Mouse (Mus musculus) frontal cortex, postnatal 36 days (tissue): ENCODE measurements at regions not wholly inside any gene's neighbourhood (a gene's known extent, or its start where the extent isn't known, plus 50 kb on each side); places are given as distances from the start of the nearest gene placed in this dataset.
A peak's percentile ranks its signal among the peaks of the same experiment; 100 is the strongest.

Experiments used
- DNase-seq, 2 experiments: peaks; one replicate each; pipeline ENCODE4 v3.0.0; 2022; ENCODE audit warnings: low spot score in 2 of 2

DNA sequence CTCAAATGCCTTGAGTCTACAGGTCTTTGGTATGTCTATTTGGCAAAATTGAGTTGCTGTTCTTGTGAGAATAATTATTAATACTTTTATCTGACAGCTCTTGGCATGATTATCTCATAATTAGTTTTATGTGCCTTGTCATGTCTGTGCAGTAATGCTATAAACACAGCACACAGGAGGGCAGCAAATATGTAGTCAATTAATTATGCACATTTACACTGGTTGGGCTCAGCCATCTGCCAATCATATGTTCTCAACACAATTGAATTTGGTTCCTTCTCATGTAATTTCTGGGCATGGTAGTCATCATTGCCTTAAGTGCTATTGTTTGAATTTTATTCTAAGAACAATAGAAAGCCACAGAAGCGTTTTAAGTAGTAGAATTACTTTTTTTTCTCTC lies 1650.7 kb upstream of the Tenm2 start:
- DNase-seq, result no peak

GRCm38 (mm10) chr11:38861622-38862345 lies 1626.0 kb upstream of the Tenm2 start:
- peak; percentile 51 to 62 for DNase-seq

GRCm38 (mm10) chr11:38856645-38857044 lies 1620.9 kb upstream of the Tenm2 start:
- DNase-seq, result no peak

DNA sequence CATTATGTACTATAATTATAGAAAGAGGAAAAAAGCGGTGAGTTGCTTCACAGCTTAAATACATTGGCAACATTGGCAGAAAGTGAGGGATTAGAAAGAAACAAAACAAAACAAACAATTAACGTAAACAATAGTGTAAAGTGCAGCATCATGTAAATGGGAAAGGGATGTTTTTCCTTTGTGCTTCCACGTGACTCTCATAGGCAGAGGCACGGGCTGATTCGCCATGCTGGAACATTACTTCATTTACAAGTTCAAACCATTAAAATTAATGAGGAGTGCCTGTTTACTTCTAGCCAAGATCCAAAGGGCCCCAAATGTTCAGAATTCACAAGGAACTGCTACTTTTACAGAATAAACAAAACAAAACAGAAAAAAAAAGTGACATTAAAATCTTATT lies 1593.4 kb upstream of the Tenm2 start:
- no peak for DNase-seq

- DNase-seq, result no peak
Observed at GRCm38 (mm10) chr11:38828375-38828774, 1592.6 kb upstream of the Tenm2 start.

DNA sequence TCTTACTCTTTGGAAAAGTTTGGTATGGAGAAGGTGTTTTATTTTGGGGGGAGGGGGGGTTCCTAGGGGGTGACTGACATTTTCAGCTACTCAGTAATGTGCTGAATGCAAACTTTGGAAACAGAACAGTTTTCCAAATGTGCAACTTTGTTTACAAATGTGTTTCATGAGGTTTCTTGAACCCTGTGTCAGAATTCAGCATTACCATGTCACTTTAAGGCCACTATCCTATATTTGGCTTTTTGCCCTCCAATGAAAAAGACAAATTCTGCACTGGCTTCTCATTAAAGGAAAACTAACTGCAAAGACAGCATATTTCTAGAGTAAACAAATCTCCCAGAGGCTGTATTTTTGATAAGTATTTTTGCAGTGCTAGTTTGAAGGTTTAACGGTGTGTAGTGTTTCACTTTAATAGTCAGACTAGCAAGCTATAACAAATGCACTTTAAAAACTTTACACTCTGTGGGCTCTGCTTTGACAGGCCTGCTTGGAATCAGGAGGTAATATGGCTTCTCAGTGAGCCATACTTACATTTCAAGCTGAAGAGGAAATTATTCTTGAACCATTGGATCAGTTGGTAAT lies 1589.5 kb upstream of the Tenm2 start:
- no peak for DNase-seq

DNA sequence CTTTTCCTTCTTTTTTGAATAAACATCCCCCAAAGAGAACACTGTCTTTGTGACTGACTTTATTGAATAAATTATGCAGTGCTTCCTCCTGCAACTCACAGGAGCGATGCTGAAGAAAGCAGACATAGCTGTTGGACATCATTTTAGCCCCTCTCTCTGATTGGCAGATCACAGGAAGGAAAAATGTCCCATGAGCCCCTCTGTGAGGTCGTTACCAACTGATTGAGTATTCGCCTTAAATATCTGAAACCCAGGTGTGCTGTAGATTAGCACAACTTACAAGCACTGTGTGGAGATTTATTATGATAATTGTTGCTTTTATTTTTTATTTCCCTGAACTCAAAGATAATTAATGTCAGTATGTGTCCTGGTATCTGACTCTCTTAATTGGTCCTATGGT lies 1582.4 kb upstream of the Tenm2 start:
- no peak for DNase-seq

DNA sequence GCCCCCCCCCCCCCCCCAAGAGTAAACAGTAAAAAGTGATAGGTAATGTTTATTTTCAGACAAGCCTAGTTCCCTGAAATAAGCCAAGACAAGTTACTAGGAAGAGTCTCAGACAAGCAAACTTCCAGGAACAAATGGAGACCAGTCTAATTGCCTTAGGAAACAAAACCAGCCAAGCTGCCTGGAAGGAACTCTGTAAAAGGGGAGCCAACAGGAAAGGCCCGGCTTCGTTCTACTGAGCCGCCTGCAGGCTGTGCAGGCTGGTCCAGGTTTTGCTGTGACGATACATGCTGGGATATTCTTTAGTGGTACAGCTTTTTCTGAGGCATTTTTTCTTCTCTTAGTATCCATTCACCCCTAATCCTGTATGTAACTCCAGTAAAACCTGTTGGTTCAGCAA lies 1547.8 kb upstream of the Tenm2 start:
- no peak for DNase-seq

DNA sequence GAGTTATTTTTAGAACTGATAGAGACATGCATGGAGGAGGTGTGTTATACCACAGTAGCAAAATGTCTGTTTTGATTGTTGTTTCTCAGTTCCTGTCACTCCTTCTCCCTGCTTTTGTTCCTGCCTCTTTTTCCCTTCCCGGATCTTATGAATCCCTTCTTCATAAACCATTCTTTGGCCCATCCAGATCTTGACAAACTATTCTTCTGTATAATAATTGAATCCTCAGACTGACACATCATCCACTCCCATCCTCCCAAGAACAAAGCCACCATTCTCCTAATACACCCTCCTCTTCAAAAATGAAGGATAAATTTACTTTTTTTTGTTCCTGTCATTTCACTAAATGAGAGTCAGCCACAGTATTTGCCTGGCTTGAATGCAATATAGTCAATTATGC lies 1543.8 kb upstream of the Tenm2 start:
- DNase-seq, result no peak

GRCm38 (mm10) chr11:38762241-38762640 lies 1526.5 kb upstream of the Tenm2 start:
- DNase-seq, result no peak

DNA sequence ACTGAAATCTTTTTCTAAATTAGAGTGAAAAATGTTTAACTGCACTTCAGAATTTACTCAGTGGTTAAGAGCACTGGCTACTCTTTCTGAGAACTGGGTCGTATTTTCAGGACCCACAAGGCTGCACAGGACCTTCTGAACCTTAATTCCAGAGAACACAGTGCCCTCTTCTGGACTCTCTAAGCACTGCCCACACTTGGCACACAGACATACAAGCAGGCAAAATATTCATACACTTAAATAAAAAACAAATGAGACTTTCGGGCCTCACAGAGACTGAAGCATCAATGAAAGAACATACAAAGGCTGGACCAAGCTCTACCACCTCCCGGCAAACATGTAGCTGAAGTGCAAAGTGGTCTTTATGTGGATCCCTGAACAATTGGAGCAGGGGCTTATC lies 1511.8 kb upstream of the Tenm2 start:
- peak; percentile 10 to 50 for DNase-seq

DNA sequence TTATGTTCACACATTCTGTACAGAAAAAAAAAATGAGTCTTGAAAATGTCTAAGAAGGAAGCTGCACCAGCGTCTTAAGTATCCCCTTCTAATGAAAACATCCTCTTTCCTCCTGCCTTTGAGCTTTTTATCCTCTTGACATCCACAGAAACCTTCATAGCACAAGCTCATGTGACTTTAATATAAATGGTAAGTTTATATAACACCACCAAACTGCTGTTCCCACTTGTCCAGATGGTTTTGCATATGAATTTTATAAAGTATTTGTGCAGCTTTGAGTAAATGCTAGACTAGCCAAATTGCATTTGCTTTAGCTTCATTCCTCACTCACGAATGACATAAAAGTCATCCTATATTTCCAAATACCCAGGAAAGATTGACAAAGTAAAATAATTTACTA lies 1493.3 kb upstream of the Tenm2 start:
- DNase-seq, result peak in 1 of 2 experiments; percentile 41

DNA sequence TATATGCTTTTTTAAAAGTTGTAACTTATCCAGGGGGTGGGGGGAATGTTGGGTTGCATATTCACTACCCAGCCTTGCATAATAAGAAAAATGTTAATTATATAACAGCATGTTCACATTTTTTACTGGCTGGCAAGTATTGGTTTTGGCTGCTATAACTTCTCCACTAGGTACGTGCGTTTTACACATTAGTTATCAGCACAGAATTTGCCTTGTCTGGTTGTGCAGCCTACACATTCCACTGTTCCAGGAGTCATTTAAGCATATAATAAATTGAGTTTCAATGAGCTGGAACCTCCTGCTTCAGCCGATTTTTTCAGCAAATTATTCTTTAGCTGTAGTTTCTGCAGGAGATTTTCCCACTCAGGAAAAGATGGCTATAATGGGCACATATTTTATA lies 1479.9 kb upstream of the Tenm2 start:
- no peak for DNase-seq

DNA sequence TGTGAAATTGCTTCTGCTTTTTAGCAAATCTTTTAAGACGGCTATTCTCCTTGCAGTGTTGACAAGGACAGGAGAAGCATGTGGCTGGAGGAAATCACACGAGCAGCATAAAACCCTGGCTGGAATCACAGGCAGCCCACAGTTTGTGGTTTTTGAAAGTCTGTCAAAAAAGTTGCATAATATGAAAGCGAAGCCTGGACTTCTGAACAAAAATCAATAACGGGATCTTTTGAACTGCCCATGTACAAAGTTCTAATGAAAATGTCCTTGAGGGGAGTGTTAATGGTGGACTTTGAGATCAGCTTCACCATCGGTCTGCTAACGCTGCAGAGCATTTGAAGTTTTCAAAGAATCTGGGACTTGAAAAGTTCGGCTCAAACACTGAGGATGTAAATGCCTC lies 1445.5 kb upstream of the Tenm2 start:
- no peak for DNase-seq

DNA sequence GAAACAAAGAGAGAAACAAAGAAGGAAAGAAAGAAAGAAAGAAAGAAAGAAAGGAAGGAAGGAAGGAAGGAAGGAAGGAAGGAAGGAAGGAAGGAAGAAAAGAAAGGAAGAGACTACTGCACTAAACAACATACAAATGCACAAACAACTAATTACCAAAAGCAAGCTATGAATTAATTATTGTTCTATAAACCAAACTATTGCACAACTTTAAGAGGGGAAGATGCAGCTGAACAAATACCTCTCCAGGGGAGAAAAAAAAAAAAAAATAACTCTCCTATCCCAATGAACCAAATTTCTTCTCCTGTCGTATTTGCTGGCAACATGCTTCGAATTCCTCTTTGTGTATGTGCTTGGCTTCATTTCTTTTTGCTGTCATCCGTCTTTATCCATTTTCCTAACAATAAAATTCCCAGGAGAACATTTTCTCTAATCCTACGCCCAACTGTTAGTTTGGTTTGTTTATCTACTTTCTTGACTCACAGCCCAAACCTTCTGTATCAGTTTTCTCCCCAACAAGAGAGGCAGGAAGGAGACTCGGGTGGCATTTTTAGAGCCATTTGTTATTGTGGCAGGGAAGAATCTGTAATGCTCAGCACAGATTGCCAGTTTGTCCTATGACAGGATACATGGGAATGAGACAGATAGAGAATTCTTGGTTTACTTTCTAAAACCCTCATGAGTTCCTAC lies 1437.7 kb upstream of the Tenm2 start:
- no peak for DNase-seq
